Mouse (Mus musculus): ENCODE data around the gene Gm7849. TPM values are rescaled to one million over a fixed set of nuclear protein-coding genes. Genes with fewer than 3 reads are reported as not detected.
"Not testable (repeated sequence)": the region's sequence is repeated elsewhere in the genome, so short reads cannot be mapped to it uniquely, and the experiment has no call there.

The Gm7849 gene
- not detected in 2 replicates for polyA plus RNA-seq (2016; fragmentation: Nextera tagmentation; extraction: Ambion mirVana)

DNA sequence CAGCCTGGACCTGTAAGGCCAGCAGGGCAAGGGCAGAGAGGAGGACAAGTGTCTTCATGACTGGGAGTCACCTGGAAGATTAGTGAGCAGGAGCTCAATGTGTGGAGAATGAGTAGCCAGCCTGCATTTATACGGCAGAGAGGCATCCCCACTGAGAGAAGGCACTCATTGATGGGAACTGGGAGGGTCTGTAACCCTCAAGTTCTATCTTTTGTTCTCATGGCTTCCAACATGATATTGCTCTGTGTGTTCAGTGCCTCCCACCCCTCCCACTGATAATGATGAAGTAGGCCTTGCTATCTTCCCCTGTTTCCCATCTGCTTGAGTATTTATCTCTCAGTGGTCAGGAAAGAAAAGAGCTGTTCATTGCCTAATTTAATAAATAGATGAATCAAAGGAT, at the start of gene Gm7849:
Gm7849 (minus strand) TSS at position 101 of the 400 bp plus-strand sequence.
- not testable (repeated sequence) for H3K9me3 ChIP-seq; H3K4me1 ChIP-seq; H3K27me3 ChIP-seq; ATAC-seq (ENCODE audit: low FRiP score); H3K27ac ChIP-seq; H3K4me2 ChIP-seq; H3K9ac ChIP-seq; H3K36me3 ChIP-seq (replicated peaks); H3K4me3 ChIP-seq (replicated peaks)
- WGBS: no CpG with 5 or more reads among the region's 1 CpGs

DNA sequence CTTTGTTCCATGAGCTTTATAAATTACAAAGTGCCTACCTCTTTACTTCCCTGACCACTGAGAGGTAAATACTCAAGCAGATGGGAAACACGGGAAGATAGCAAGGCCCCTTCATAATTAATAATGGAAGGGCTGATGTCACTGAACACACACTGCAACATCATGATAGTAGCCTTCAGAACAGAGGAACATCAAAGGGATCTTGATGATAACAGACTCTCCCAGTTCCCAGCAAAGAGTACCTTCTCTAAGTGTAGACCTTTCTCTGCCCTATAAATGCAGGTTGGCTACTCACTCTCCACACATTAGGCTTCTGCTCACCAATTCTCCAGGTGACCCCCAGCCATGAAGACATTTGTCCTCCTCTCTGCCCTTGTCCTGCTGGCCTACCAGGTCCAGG, 29.2 kb downstream of the Gm7849 start, which contains the start of gene Defa36:
Defa36 (plus strand) TSS at position 301 of the 400 bp plus-strand sequence.
- H3K9ac ChIP-seq; H3K4me3 ChIP-seq (replicated peaks); H3K4me1 ChIP-seq; H3K27ac ChIP-seq; H3K9me3 ChIP-seq; H3K27me3 ChIP-seq; H3K36me3 ChIP-seq (replicated peaks); ATAC-seq (ENCODE audit: low FRiP score); H3K4me2 ChIP-seq: not testable (repeated sequence)
- WGBS: no CpG with 5 or more reads among the region's 1 CpGs

Other genes starting within 250 kb of the Gm7849 start
- not detected in 2 replicates for gene Gm15292, start 206.8 kb downstream of the Gm7849 start, polyA plus RNA-seq (2016; fragmentation: Nextera tagmentation; extraction: Ambion mirVana)
- gene Defa27, start 141.0 kb downstream of the Gm7849 start, polyA plus RNA-seq (2016; fragmentation: Nextera tagmentation; extraction: Ambion mirVana): not detected in 2 replicates
- not detected in 2 replicates for gene Defa29, start 129.5 kb downstream of the Gm7849 start, polyA plus RNA-seq (2016; fragmentation: Nextera tagmentation; extraction: Ambion mirVana)
- not detected in 2 replicates for gene Defa2, start 78.0 kb downstream of the Gm7849 start, polyA plus RNA-seq (2016; fragmentation: Nextera tagmentation; extraction: Ambion mirVana)
- gene Defa33, start 64.7 kb downstream of the Gm7849 start, polyA plus RNA-seq (2016; fragmentation: Nextera tagmentation; extraction: Ambion mirVana): not detected in 2 replicates
- not detected in 2 replicates for gene Defa36, start 29.1 kb downstream of the Gm7849 start, polyA plus RNA-seq (2016; fragmentation: Nextera tagmentation; extraction: Ambion mirVana)
- gene Defa20, start 52.7 kb upstream of the Gm7849 start, polyA plus RNA-seq (2016; fragmentation: Nextera tagmentation; extraction: Ambion mirVana): not detected in 2 replicates
- gene Defa32, start 72.5 kb upstream of the Gm7849 start, polyA plus RNA-seq (2016; fragmentation: Nextera tagmentation; extraction: Ambion mirVana): not detected in 2 replicates
- gene Defa37, start 108.8 kb upstream of the Gm7849 start, polyA plus RNA-seq (2016; fragmentation: Nextera tagmentation; extraction: Ambion mirVana): not detected in 2 replicates
- not detected in 2 replicates for gene Defa28, start 126.4 kb upstream of the Gm7849 start, polyA plus RNA-seq (2016; fragmentation: Nextera tagmentation; extraction: Ambion mirVana)
- gene Gm7861, start 137.9 kb upstream of the Gm7849 start, polyA plus RNA-seq (2016; fragmentation: Nextera tagmentation; extraction: Ambion mirVana): not detected in 2 replicates
- gene Defa26, start 161.6 kb upstream of the Gm7849 start, polyA plus RNA-seq (2016; fragmentation: Nextera tagmentation; extraction: Ambion mirVana): not detected in 2 replicates
- gene Defa17, start 199.2 kb upstream of the Gm7849 start, polyA plus RNA-seq (2016; fragmentation: Nextera tagmentation; extraction: Ambion mirVana): not detected in 2 replicates
- not detected in 2 replicates for gene Defa34, start 209.2 kb upstream of the Gm7849 start, polyA plus RNA-seq (2016; fragmentation: Nextera tagmentation; extraction: Ambion mirVana)
- not detected in 2 replicates for gene AY761184, start 247.1 kb upstream of the Gm7849 start, polyA plus RNA-seq (2016; fragmentation: Nextera tagmentation; extraction: Ambion mirVana)

All from forebrain, embryonic 12.5 days (tissue).